Mouse (Mus musculus): ENCODE data around the gene Pglyrp1. TPM values are rescaled to one million over a fixed set of nuclear protein-coding genes. Genes with fewer than 3 reads are reported as not detected.

The Pglyrp1 gene
- polyA plus RNA-seq, 1 experiment from 2014 or later, result 3.9 TPM

GRCm38 (mm10) chr7:18891872-18892599 lies 20.9 kb downstream of the Pglyrp1 start:
- H3K4me1 ChIP-seq, result peaks cover 19% of the 10 kb centered on the region
- ATAC-seq (ENCODE audit: low FRiP score, low read depth), result peak; percentile 52
- H3K9me3 ChIP-seq, result no peaks in the 10 kb centered on the region
- peaks cover 14% of the 10 kb centered on the region for H3K27me3 ChIP-seq (replicated peaks)
- H3K27ac ChIP-seq, result no peak overlapping the region
- peak overlapping the region; percentile 40 for H3K4me3 ChIP-seq
- peak overlapping the region; percentile 76 for H3K4me2 ChIP-seq (replicated peaks)
- peak overlapping the region; percentile 54 for H3K9ac ChIP-seq
- WGBS, result 22% methylated on average over 33 of the region's 33 CpGs
- H3K36me3 ChIP-seq, result peaks cover 3% of the 10 kb centered on the region; the same call in 1 of the 2 replicates

DNA sequence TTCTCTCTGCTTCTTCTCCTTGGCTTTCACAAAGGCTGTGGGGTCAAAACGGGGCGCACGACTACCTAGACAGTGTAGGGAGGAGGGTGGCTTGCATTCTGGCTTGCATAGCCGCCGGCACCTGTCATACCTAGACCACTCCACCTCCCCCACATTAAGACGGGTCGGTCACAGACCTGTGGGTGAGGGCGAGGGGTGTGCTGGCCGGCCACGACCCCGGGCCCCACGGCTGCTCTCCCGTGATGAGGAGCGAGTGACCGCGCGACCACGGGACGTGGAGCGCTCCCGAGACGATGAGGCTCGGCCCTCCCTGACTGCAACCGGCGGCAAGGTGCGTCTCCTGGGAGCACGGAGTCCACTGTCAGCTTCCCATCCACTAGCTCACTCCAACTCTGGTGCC lies 21.9 kb downstream of the Pglyrp1 start:
- H3K4me3 ChIP-seq, result no peak overlapping the region; the same call in 1 of the 2 replicates
- H3K27me3 ChIP-seq (replicated peaks), result peaks cover 14% of the 10 kb centered on the region
- peak overlapping the region; percentile 76 for H3K4me2 ChIP-seq (replicated peaks)
- peaks cover 19% of the 10 kb centered on the region for H3K4me1 ChIP-seq
- peak; percentile 18; the same call in 1 of the 2 replicates for ATAC-seq (ENCODE audit: low FRiP score, low read depth)
- H3K27ac ChIP-seq, result no peak overlapping the region
- WGBS, result 35% methylated on average over 27 of the region's 27 CpGs
- H3K9me3 ChIP-seq, result no peaks in the 10 kb centered on the region
- peaks cover 3% of the 10 kb centered on the region; the same call in 1 of the 2 replicates for H3K36me3 ChIP-seq
- 0 out of 2 replicates have a peak overlapping the region, but pooled peaks have one; percentile 54 for H3K9ac ChIP-seq

- Histone ChIP-seq H3K27ac (no peak overlapping the region), H3K9me3 (no peaks in the 10 kb centered on the region), H3K4me3 (peak overlapping the region; percentile 32), H3K9ac (peak overlapping the region; percentile 58), H3K36me3 (peaks cover 4% of the 10 kb centered on the region; the same call in 1 of the 2 replicates), H3K27me3 (replicated peaks) (peaks cover 14% of the 10 kb centered on the region), H3K4me2 (replicated peaks) (peak overlapping the region; percentile 76), H3K4me1 (peaks cover 19% of the 10 kb centered on the region)
- ATAC-seq (ENCODE audit: low FRiP score, low read depth), result 0 out of 2 replicates have a peak, but pooled peaks have one; percentile 14
- under 1% methylated on average over 41 of the region's 41 CpGs for WGBS
Measured at GRCm38 (mm10) chr7:18893651-18894430, 22.7 kb downstream of the Pglyrp1 start.

DNA sequence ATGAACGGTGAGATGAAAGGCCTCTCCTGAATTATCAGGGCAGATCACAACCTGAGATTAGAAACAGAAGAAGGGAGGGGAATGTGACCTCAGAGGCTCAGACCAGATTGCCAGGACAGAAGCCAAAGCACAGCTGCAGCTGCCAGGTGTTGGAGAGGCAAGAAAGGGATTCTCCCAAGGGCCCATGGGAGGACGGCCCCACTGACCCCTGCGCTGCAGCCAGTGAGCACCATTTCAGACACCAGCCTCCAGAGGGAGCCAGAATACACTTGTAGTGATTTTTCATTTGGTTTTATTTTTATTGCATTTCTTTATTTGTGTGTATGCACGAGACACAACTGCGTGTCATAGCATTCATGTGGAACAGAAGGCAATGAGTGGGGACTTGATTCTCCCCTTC lies 25.4 kb downstream of the Pglyrp1 start:
- H3K9me3 ChIP-seq, result no peaks in the 10 kb centered on the region
- peaks cover 18% of the 10 kb centered on the region; the same call in 1 of the 2 replicates for H3K36me3 ChIP-seq
- H3K27me3 ChIP-seq (replicated peaks), result peaks cover 14% of the 10 kb centered on the region
- no peak overlapping the region for H3K9ac ChIP-seq
- peaks cover 19% of the 10 kb centered on the region for H3K4me1 ChIP-seq
- no peak overlapping the region for H3K27ac ChIP-seq
- H3K4me3 ChIP-seq, result no peak overlapping the region
- ATAC-seq (ENCODE audit: low FRiP score, low read depth), result no peak
- WGBS, result 38% methylated on average over 5 of the region's 5 CpGs
- no peak overlapping the region for H3K4me2 ChIP-seq (replicated peaks)

DNA sequence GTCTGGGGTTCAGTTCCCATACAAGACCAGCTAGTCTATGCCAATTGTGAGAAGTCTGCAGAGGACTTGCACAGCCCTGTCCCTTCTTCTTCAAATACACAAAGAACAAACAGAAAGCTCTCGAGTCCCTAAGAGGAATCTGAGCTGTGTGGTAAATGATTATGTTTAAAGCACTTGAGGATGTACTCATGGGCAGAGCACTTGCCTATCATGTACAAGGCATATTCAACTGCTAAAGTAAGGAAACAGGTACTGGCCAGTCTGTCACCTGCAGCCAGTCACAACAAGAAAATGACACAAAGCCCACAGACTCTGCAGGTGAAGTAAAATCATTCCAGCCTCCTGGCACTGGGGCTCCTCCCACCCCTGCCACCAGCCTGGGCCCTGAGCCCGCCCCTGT lies 29.4 kb downstream of the Pglyrp1 start:
- Histone ChIP-seq H3K4me1 (no peaks in the 10 kb centered on the region), H3K9me3 (no peaks in the 10 kb centered on the region), H3K4me2 (replicated peaks) (no peak overlapping the region), H3K36me3 (peaks cover 27% of the 10 kb centered on the region; the same call in 1 of the 2 replicates), H3K4me3 (no peak overlapping the region), H3K27ac (no peak overlapping the region), H3K9ac (no peak overlapping the region), H3K27me3 (replicated peaks) (no peaks in the 10 kb centered on the region)
- no peak for ATAC-seq (ENCODE audit: low FRiP score, low read depth)
- WGBS, result 92% methylated on average over 2 of the region's 2 CpGs

- Histone ChIP-seq H3K9ac (no peak overlapping the region), H3K4me1 (no peaks in the 10 kb centered on the region), H3K4me2 (replicated peaks) (no peak overlapping the region), H3K27me3 (replicated peaks) (no peaks in the 10 kb centered on the region), H3K36me3 (peaks cover 27% of the 10 kb centered on the region; the same call in 1 of the 2 replicates), H3K4me3 (no peak overlapping the region), H3K9me3 (no peaks in the 10 kb centered on the region), H3K27ac (no peak overlapping the region)
- 81% methylated on average over 3 of the region's 3 CpGs for WGBS
- no peak for ATAC-seq (ENCODE audit: low FRiP score, low read depth)
Measured at GRCm38 (mm10) chr7:18902486-18902885, 31.4 kb downstream of the Pglyrp1 start.

- peaks cover 16% of the 10 kb centered on the region; the same call in 1 of the 2 replicates for H3K36me3 ChIP-seq
- peaks cover 12% of the 10 kb centered on the region; the same call in 1 of the 2 replicates for H3K4me1 ChIP-seq
- H3K9me3 ChIP-seq, result no peaks in the 10 kb centered on the region
- no peak for ATAC-seq (ENCODE audit: low FRiP score, low read depth)
- no peak overlapping the region for H3K4me3 ChIP-seq
- no peak overlapping the region for H3K27ac ChIP-seq
- 77% methylated on average over 3 of the region's 3 CpGs for WGBS
- no peak overlapping the region for H3K9ac ChIP-seq
- H3K27me3 ChIP-seq (replicated peaks), result no peaks in the 10 kb centered on the region
- H3K4me2 ChIP-seq (replicated peaks), result no peak overlapping the region
Measured at GRCm38 (mm10) chr7:18904971-18905370, 33.8 kb downstream of the Pglyrp1 start.

DNA sequence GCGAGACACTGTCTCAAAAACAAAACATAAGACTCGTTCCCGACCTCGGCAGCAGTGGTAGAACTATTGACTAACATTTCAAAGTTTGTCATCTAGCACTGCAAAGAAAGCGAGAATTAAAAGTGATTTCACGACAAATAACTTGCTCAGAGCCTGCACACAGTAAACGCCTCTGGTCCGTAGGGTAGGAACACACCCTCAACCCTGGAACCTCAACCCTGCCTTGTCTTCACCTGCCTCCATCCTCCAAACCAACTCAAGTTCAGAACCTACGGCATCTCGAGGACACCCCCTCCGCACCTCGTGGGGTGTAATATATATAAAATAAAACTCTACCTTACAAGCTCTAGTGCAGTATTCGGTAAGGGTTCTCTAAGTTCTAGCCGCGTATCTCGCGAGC lies 38.7 kb downstream of the Pglyrp1 start:
- Histone ChIP-seq H3K27me3 (replicated peaks) (no peaks in the 10 kb centered on the region), H3K4me2 (replicated peaks) (peak overlapping the region; percentile 74), H3K36me3 (no peaks in the 10 kb centered on the region; the same call in 1 of the 2 replicates), H3K9me3 (no peaks in the 10 kb centered on the region), H3K27ac (no peak overlapping the region), H3K9ac (peak overlapping the region; percentile 44), H3K4me1 (peaks cover 19% of the 10 kb centered on the region), H3K4me3 (peak overlapping the region; percentile 52)
- WGBS, result 10% methylated on average over 17 of the region's 17 CpGs
- ATAC-seq (ENCODE audit: low FRiP score, low read depth), result no peak; the same call in 1 of the 2 replicates

DNA sequence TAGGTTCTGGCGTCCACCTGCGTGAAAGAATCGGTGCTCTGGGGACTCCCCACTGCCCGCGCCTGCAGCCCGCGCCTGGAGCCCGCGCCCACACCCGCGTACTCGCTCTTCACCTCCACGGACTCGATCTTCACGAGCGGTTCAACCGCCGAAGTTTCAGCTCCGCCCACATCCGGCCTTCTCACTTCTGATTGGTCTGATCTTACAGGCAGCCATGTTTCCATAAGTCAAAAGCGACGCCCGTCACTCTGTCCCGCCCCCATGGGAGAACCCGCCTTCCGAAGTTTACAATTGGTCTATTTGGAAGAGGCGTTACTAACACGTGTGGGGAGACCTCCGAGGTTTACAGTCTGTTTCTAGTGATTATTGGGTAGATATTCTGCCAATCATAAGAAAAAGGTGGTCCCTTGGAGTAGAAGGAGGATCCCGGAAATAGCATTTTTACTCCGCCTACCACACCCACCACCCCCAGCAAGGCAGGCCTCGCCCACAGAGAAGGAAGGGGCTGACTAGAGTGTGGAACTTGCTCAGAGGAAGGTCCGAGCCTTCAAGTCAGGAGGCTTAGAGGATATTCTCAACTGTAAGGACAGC lies 39.2 kb downstream of the Pglyrp1 start, which contains the start of gene Ccdc61:
TSS of gene Ccdc61 (minus strand) at position 175 of the 591 bp plus-strand sequence.
- Histone ChIP-seq H3K9ac (peak within 1 kb of the TSS; percentile 44), H3K9me3 (no peaks in the 10 kb centered on the region), H3K4me2 (replicated peaks) (peak within 1 kb of the TSS; percentile 74), H3K27ac (no peak within 1 kb of the TSS), H3K4me3 (peak within 1 kb of the TSS; percentile 52), H3K36me3 (no peaks in the 10 kb centered on the region; the same call in 1 of the 2 replicates), H3K4me1 (peaks cover 19% of the 10 kb centered on the region), H3K27me3 (replicated peaks) (no peaks in the 10 kb centered on the region)
- peak; percentile 99 for ATAC-seq (ENCODE audit: low FRiP score, low read depth)
- under 1% methylated on average over 33 of the region's 33 CpGs for WGBS

DNA sequence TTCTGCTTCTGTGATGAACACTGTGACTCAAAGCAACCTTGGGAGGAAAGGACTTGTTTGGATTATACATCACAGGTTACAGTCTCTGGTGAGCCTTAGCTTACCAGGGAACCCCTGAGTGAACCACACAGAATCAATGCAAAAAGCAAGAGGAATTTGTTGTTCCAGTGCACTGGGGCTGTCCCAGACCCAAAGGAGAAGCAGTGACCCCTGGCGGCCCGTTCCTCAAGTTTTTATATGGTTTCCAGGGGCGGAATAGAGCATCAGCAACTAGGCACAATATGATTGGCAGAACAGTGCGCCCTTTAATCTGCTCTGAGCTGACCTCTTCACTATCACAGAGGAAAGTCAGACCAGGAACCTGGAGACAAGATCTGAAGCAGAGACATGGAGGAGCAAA lies 45.1 kb downstream of the Pglyrp1 start:
- Histone ChIP-seq H3K9me3 (no peaks in the 10 kb centered on the region), H3K4me1 (peaks cover 5% of the 10 kb centered on the region; the same call in 1 of the 2 replicates), H3K27me3 (replicated peaks) (no peaks in the 10 kb centered on the region), H3K4me3 (no peak overlapping the region), H3K9ac (no peak overlapping the region), H3K4me2 (replicated peaks) (no peak overlapping the region), H3K36me3 (no peaks in the 10 kb centered on the region), H3K27ac (no peak overlapping the region)
- WGBS, result 71% methylated on average over 4 of the region's 4 CpGs
- ATAC-seq (ENCODE audit: low FRiP score, low read depth), result no peak

- 67% methylated on average over 3 of the region's 3 CpGs for WGBS
- H3K4me1 ChIP-seq, result peaks cover 19% of the 10 kb centered on the region
Measured at GRCm38 (mm10) chr7:18917931-18918330, 46.8 kb downstream of the Pglyrp1 start.

More at GRCm38 (mm10) chr7:18917931-18918330, 46.8 kb downstream of the Pglyrp1 start:
- Histone ChIP-seq H3K9ac (no peak overlapping the region), H3K36me3 (no peaks in the 10 kb centered on the region), H3K9me3 (no peaks in the 10 kb centered on the region), H3K27ac (no peak overlapping the region), H3K4me3 (no peak overlapping the region), H3K27me3 (replicated peaks) (no peaks in the 10 kb centered on the region; the same call in 1 of the 2 replicates), H3K4me2 (replicated peaks) (no peak overlapping the region)
- no peak for ATAC-seq (ENCODE audit: low FRiP score, low read depth)
